Mouse (Mus musculus) adrenal gland, adult 8-10 months (tissue): ENCODE results near the gene Ciz1. TPM values are rescaled to one million over a fixed set of nuclear protein-coding genes. Genes with fewer than 3 reads are reported as not detected.

ENCODE experiments used
- DNase-seq: peaks from one replicate; pipeline ENCODE4 v3.0.0; 2022
- total RNA-seq, 4 experiments: library from RNA; stranded (reverse); gene quantifications; 2 replicates each; pipeline ENCODE4 v1.2.4; 2022

The Ciz1 gene
- total RNA-seq, 4 experiments from 2014 or later = 71.6 to 115 (median 85.4) TPM

DNA sequence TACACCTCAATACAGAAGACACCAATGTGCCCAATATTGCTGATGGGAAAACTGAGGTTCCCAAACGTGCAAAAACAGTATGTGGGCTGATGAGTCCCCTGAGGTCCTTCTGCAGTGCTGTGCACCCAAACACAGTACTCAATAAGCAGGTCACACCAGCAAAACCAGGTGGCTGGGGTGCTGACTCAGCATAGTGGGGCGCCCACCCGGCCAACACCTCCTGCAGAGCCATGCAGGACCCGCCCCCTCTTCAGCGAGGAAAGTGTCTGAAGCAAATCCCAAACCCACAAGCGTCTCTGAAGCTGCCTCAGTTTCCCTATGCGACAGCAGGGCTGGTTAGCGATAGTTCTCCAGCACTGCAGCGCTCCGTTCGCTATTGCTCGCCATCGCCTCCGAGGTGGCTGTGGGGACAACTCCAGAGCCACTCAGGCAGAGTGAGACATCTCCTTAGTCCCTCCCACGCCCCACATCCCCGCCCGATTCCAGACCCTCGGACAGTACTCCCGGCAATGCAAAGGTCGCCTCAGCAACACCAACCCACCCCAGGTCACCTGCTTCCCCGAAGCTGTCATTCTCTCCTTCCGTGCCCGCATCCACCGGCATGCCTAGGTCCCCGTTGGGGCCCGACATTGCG lies 29.1 kb downstream of the Ciz1 start:
- no peak for DNase-seq

DNA sequence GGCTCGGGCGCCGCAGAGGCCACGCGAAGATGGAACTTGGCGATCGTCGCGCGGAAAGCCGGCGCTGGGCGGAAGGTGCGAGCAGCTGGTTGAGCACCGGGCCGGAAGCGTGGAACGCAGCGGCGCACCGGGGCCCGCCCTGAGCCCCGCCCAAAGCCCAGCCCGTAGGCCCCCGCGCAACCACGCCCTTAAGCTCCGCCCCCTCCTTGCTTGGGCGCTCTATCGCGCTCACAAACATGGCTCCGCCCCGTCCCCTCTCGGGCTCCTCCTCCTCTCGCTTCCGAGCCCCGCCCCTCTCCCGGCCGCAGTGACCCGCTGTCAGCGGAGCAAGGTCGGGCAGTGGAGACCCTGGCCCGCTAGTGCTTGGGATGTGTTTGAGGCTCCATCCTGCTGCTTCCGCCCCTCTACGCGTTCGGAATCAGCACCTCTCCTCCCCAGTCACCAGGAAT lies 29.7 kb downstream of the Ciz1 start, which contains the start of gene 1110008P14Rik:
Gene 1110008P14Rik (minus strand): TSS at position 164 of the 449 bp plus-strand sequence.
- DNase-seq = peak; percentile 93

DNA sequence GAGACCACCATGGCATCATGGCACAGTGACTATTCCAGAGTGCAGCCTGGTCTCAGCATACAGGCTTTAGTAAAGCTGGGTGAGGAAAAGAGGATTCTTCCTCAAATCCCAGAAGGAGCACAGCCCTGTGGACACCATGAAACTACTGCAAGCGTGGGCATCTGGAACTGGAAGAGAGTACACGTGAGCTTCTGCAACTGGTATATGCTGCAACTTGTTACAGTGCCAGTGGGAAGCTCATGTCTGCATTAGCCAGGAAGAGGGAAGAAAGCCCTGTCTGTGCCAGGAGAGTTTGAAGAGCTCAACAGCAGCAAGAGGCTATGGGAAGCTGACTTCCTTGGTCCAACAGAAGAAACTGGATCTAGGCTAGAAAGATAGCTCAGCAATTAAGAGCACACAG lies 30.6 kb downstream of the Ciz1 start:
- no peak for DNase-seq

GRCm38 (mm10) chr2:32387706-32388490 lies 35.8 kb downstream of the Ciz1 start, which contains the start of gene Lcn2:
Gene Lcn2 (minus strand): TSS chr2:32388252.
- DNase-seq = no peak

GRCm38 (mm10) chr2:32389157-32389556 lies 37.0 kb downstream of the Ciz1 start:
- no peak for DNase-seq

GRCm38 (mm10) chr2:32390871-32391270 lies 38.7 kb downstream of the Ciz1 start:
- no peak for DNase-seq

GRCm38 (mm10) chr2:32392063-32392462 lies 39.9 kb downstream of the Ciz1 start:
- no peak for DNase-seq

- no peak for DNase-seq
These were observed 42.8 kb downstream of the Ciz1 start for GRCm38 (mm10) chr2:32394973-32395372.

DNA sequence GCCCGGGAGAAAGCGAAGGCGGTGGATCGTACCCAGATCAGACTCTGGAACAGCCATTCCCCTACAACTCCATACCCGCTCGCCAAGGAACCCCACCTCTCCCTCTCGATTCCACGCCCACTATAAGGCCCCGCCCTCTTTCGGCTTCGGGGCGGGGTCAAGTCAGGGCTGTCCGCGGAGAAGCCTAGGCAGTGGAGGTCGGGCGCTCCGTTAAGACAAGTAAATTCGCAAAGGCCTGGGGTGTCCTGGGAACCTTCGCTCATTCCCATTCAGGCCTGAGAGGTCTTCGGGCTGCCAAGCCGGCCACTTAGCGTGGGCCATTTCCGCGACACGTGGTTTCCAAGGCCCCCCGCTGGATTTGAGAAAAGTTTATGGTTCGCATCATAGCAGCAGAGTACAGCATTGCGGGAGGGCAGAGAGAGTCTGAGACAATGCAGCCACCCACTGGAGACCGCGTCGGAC lies 43.4 kb downstream of the Ciz1 start, which contains the start of gene Ptges2:
Gene Ptges2 (plus strand): TSS at position 413 of the 462 bp plus-strand sequence.
- peak; percentile 88 for DNase-seq

- peak; percentile 91 for DNase-seq
These were observed 44.0 kb downstream of the Ciz1 start for GRCm38 (mm10) chr2:32395946-32396621.

DNA sequence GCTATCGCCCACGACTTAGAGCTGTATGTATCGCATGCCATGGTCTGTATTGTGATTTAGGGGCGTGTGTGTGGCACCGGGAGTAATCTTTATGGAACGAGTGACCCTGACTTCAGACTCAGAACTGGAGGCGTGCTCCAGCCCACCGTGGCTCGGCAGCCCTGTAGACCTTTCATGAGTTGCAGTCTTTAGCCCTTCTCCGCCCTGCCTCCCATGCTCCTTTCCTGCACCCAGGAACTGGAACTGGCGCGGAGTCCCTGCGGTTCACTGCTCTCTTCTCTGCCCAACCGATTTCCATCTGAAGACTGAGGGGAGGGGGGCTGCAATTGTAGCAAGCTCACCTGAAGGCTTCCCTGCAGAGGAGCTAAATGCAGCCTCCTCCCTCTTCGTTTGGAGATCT lies 44.6 kb downstream of the Ciz1 start:
- no peak for DNase-seq

GRCm38 (mm10) chr2:32404663-32405062 lies 52.5 kb downstream of the Ciz1 start:
- DNase-seq = peak; percentile 89

DNA sequence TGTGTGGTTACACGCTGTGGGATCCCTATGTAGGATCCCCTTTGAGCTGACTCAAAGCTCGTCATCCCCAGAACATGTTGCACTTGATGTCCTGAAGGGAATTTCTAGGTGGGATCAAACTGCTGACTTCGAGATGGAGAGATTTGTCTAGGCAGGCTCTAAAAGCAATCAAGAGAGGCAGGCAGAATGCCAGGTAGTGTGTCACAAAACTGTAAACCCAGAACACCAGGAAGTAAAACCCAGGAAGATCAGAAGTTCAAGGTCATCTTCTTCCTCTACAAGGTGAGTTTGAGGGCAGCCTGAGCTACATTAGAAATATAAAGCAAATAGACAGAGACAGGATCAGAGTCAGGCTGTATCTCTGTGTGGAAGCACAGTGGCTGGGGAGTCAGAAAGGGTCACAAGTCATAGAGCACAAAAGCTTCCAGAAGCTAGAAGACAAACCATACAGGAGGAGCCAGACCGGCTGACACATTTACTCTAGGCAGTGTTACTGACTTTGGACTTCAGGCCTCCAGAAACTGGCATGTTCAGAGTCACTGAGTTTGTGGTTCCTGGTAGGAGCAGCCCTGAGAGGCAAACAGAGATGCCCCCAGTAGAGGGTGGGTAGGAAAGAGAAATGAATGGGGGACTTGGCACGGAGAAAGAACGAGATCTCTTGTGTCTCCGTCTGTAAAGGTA lies 55.2 kb downstream of the Ciz1 start:
- no peak for DNase-seq

DNA sequence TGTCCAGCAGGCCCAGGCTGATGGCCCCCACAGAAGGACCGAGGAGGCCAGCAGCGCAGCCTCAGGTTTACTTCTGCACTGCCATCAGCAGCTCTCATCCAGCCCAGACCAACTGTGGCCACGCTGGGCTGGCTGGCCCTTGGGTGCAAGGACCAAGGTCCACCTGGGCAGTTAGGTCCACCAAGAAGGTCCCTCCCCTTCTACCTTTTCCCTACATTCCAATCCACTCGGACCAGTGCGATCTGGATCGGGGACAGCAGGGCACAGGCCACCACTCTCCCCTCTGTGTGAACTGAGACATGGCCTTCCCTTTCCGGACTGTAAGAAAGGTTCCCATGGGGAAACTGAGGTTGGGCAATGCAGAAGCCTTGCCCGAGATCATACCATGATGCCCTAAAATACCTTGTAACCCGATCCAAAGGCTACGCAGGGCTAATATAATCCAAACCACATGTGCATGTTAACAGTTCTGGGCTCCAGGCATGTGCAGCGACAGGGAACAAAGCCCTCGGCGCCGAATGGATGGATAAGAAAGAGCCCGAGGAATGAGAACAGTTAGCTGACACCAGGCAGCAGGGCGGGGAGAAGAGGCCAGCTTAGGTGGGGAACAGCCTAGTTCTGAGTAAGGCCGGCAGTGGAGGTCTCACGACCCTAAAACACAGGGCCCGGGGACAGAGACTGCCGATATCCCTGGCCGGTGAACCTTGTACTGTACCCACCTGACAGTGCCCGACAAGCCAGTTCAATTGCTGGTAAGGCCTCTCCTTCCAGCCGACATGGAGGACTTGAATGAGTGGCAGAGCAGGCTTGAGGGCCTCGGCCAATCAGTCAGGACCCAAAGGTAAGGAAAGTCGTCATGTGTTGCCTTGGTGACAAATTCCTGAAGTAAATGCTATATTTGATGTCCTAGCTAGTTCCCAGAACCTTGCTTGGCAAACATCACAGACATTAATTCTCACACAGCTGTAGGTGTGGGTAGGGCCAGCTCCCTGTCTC lies 56.6 kb downstream of the Ciz1 start:
- DNase-seq = no peak

GRCm38 (mm10) chr2:32411407-32411806 lies 59.3 kb downstream of the Ciz1 start:
- no peak for DNase-seq

DNA sequence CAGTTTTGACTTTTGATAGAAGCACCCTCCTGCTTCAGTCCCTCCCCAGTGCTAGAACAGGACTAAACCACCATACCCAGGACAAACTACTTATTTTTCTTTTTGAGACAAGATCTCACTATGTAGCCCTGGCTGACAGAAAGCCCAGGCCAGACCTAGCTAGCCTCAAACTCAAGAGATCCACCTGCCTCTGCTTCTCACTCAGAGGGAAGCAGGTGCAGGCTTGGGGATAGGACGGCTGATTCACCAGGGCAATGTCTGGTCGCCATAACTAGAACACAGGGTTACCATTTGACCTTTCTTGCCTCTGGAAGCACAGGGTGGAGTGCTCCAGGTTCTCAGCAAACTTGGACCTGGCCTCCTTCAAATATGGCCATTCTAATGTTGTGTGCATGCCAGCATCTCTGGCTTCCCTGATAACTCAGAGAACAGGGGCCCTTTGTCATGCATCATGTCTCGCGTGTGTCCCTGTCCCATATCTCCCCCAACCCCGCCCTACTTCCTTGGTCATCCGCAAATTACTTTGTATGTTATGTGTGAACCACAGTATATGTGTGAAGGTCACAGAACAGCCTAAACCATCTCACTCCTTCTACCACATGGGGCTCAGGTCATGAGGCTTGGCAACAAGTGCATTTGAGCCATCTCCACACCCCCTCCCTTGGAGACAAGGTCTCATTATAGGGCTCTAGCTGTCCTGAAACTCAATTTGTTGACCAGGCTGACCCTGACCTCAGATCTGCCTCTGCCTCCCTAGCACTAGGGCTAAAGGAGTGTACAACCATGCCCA lies 60.8 kb downstream of the Ciz1 start:
- DNase-seq = no peak

GRCm38 (mm10) chr2:32413936-32414335 lies 61.8 kb downstream of the Ciz1 start:
- DNase-seq = no peak

GRCm38 (mm10) chr2:32415801-32416200 lies 63.7 kb downstream of the Ciz1 start:
- no peak for DNase-seq

DNA sequence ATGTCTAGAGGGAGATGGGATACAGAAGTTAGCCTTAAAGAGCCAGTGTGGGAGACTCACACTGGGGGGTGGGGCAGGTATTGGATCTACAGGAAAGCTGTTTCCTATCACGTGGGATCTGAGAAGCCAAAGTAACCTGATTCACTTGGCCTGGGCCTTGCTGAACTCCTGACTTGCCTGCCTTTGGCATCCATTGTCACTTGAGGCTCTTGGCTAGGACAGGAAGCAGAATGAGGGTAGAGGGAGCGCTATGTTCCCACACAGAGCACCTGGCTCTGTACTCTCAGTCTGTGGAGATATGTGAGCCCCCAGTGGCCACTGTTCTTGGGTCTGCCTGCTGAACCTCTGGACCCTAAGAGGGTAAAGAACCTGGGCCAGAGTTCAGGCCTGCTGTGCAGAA lies 64.4 kb downstream of the Ciz1 start:
- DNase-seq = no peak

DNA sequence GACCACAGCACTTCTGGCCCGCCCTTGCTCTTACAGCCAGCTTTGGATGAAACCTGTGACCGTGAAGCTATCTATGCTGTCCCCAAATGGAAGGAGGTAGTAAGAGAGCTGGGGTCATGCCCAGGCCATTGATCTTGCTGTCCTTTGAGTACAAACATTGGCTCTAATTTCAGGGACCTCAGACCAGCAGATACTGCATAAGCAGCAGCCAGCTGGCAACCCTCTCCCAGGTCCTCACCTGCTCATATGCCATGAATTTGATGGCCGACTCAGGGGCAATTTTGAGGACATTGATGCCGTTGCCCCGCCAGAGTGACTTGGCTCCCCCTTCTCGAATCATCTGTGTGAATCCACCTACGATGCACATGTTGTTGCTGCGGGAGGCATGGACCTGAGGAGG lies 65.4 kb downstream of the Ciz1 start:
- DNase-seq = no peak
